Mouse (Mus musculus) gastrocnemius, adult 18-20 months (tissue): ENCODE results near the gene Krtap9-5. TPM values are rescaled to one million over a fixed set of nuclear protein-coding genes. Genes with fewer than 3 reads are reported as not detected.

ENCODE experiments used
- total RNA-seq, 2 experiments: library from RNA; stranded (reverse); gene quantifications; 2 replicates each; pipeline ENCODE4 v1.2.3; 2021

The Krtap9-5 gene
- total RNA-seq, 2 experiments from 2014 or later: not detected

Other genes with a start within 250 kb of the Krtap9-5 start
- not detected for gene Gm14180, start 214.2 kb upstream of the Krtap9-5 start, total RNA-seq
- not detected for gene Gm11595, start 175.6 kb upstream of the Krtap9-5 start, total RNA-seq
- gene Krtap4-8, start 167.8 kb upstream of the Krtap9-5 start, total RNA-seq: not detected
- gene Krtap4-9, start 163.3 kb upstream of the Krtap9-5 start, total RNA-seq: not detected
- gene Gm11596, start 155.0 kb upstream of the Krtap9-5 start, total RNA-seq: not detected
- gene Gm11569, start 149.5 kb upstream of the Krtap9-5 start, total RNA-seq: not detected
- not detected for gene Gm11554, start 144.0 kb upstream of the Krtap9-5 start, total RNA-seq
- gene Krtap4-13, start 138.6 kb upstream of the Krtap9-5 start, total RNA-seq: not detected
- not detected for gene Gm11564, start 132.8 kb upstream of the Krtap9-5 start, total RNA-seq
- not detected for gene 2300003K06Rik, start 110.4 kb upstream of the Krtap9-5 start, total RNA-seq
- not detected for gene Krtap4-16, start 96.9 kb upstream of the Krtap9-5 start, total RNA-seq
- not detected for gene Gm11568, start 90.6 kb upstream of the Krtap9-5 start, total RNA-seq
- not detected for gene Gm11559, start 84.0 kb upstream of the Krtap9-5 start, total RNA-seq
- not detected for gene Krtap9-1, start 75.1 kb upstream of the Krtap9-5 start, total RNA-seq
- gene Gm11567, start 69.3 kb upstream of the Krtap9-5 start, total RNA-seq: not detected
- not detected for gene Krtap31-1, start 40.6 kb upstream of the Krtap9-5 start, total RNA-seq
- not detected for gene Gm11565, start 33.7 kb upstream of the Krtap9-5 start, total RNA-seq
- not detected for gene Krtap31-2, start 12.2 kb upstream of the Krtap9-5 start, total RNA-seq
- not detected for gene Krtap29-1, start 30.6 kb downstream of the Krtap9-5 start, total RNA-seq
- not detected for gene Krtap16-1, start 38.1 kb downstream of the Krtap9-5 start, total RNA-seq
- not detected for gene Krtap17-1, start 45.5 kb downstream of the Krtap9-5 start, total RNA-seq
- under 1 TPM in 1 of 2 experiments, not detected in 1; 0.21 TPM for gene Krt33a, start 67.7 kb downstream of the Krtap9-5 start, total RNA-seq
- not detected for gene Krt33b, start 81.4 kb downstream of the Krtap9-5 start, total RNA-seq
- under 1 TPM in 1 of 2 experiments, not detected in 1; 0.25 TPM for gene Krt34, start 93.1 kb downstream of the Krtap9-5 start, total RNA-seq
- not detected for gene Krt31, start 102.1 kb downstream of the Krtap9-5 start, total RNA-seq
- gene Krt32, start 139.8 kb downstream of the Krtap9-5 start, total RNA-seq: not detected
- not detected for gene Krt35, start 147.8 kb downstream of the Krtap9-5 start, total RNA-seq
- gene Krt36, start 157.2 kb downstream of the Krtap9-5 start, total RNA-seq: not detected
- not detected for gene Krt13, start 173.1 kb downstream of the Krtap9-5 start, total RNA-seq
- gene Krt15, start 187.5 kb downstream of the Krtap9-5 start, total RNA-seq: not detected
- gene Krt19, start 200.2 kb downstream of the Krtap9-5 start, total RNA-seq: under 1 TPM; 0.37 to 0.57 TPM
- not detected for gene Krt9, start 244.8 kb downstream of the Krtap9-5 start, total RNA-seq